Mouse (Mus musculus) adrenal gland, adult 8-10 months (tissue): ENCODE measurements around the gene Zfp146. TPM values are rescaled to one million over a fixed set of nuclear protein-coding genes. Genes with fewer than 3 reads are reported as not detected.
"Not testable (repeated sequence)": the region's sequence is repeated elsewhere in the genome, so short reads cannot be mapped to it uniquely, and the experiment has no call there.

Experiments used
- DNase-seq: peaks from one replicate; pipeline ENCODE4 v3.0.0; 2022
- total RNA-seq, 4 experiments: library from RNA; stranded (reverse); gene quantifications; 2 replicates each; pipeline ENCODE4 v1.2.4; 2022

Gene Zfp146
- total RNA-seq, 4 experiments from 2014 or later, result 46.0 to 55.4 (median 54.0) TPM

DNA sequence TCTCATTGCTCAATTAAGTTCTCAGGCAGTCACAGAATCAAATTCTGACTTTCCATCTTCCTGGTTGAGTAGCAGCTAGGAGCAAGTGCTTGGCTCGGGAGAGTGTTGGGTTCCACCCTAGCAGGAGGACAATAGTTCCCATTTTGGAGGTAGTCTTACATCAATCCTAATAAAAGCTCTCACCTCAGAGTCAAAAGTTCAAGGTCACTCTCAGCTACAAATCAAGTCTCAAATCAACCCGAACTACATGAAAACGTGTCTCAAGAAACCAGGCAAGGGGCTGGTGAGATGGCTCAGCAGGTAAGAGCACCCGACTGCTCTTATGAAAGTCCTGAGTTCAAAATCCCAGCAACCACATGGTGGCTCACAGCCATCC, 19.6 kb upstream of the Zfp146 start:
- DNase-seq, result no peak

- DNase-seq, result no peak
Measured at GRCm38 (mm10) chr7:30188344-30189115, 19.0 kb upstream of the Zfp146 start.

DNA sequence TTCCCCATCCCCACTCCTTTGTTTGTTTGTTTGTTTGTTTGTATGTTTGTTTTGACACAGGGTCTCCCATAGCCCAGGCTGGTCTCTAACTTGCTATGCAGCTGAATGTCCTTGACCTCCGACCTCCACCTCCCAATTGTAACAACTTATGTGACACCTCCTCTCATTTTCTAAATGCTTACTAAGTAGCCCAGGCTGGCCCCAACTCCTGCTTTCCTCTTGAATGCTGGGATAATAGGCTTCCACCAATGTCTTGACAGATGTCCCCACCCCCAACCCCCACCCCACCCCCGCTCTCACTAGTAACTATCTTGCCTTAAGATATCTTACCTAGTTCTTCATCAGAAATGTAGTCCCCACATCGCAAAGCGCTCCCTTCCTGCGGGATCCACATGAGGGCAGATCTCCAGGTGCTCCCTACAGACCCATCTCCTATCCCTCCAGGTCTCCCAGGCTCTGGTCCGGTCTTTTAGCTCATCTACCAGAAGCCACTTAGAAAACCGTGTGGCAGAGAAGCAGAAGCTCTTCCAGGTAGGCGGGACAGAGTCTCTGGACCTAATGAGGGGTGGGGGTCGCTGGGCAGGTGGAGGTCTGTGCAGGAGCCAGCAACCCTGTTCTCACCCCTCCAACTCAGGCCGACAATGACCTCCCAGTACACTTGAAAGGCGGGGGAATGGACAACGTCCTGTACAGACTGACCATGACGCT, 15.2 kb upstream of the Zfp146 start:
- DNase-seq, result no peak

DNA sequence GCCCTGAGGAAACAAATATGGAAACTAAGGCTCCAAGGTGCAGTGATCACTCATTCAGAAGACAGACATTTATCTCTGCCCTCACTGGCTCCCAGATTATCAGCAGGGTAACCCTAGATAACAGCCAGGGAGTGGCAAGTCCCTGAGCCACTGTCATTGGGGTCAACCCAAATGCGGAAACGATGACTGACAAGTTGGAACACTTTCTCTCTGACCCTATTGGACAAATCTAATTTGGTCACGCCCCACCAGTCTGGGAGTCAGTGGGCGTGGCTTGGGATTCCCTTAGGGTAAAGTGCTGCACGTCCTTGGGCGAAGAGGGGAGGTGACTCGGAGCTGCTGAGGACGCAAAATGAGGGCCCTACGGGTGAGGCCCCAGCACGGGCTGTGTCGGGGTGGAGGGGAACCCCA, 14.3 kb upstream of the Zfp146 start, which contains the start of gene Cox7a1:
Cox7a1 (plus strand) TSS at position 266 of the 411 bp plus-strand sequence.
- DNase-seq, result peak; percentile 93

GRCm38 (mm10) chr7:30183189-30183588, 13.6 kb upstream of the Zfp146 start:
- DNase-seq, result not testable (repeated sequence)

GRCm38 (mm10) chr7:30181929-30182328, 12.4 kb upstream of the Zfp146 start:
- not testable (repeated sequence) for DNase-seq

DNA sequence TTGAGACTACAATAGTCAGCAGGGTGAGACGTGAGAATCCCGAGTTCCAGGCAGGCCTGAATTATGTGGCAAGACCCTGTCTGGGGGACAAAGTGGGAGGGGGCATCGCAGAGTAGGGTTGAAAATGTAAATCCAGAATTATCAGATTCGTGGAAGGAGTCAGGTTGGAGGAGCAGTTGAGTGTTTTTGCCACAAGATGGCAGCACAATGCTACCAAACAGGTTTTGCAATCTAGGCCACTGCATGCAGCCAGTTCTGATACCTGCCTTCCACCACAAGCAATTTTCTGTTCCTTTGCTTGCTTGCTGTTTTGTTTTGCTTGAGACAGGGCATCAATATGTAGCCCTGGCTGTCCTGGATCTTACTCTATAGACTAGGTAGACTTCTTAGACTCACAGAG, 11.8 kb upstream of the Zfp146 start:
- peak; percentile 65 for DNase-seq

DNA sequence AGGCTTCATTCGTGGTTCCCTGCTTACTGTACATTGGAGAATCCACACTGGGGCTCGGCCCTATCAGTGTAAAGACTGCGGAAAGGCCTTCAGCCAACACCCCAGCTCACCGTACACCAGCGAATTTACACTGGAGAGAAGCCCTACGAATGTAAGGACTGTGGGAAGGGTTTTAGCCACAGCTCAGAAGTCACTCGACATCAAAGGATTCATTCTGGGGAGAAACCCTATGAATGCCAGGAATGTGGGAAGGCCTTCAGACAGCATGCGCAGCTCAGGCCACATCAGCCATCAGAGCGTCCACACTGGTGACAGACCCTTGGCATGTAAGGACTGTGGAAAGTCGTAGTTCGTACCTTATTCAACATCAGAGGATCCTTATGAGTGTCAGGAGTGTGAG, 8.7 kb upstream of the Zfp146 start:
- DNase-seq, result no peak

DNA sequence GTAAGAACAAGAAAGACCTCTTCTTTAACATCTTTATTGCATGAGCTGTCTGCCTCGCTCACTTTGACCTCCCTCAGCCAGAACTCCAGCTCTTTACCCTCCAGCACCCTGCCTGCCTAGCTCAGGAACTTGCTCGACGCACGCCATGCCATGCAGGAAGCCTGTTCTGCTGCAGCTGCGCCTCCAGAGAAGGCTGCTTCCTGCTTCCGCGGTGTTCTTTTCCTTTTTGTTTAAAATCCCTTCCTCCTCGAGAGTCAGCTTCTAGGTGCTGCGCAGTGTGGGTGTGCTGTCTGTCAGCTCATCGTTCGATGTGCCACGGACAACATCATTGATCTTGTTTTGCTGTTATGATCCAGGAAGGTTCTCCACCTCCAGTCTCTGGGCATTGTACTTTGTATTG, 6.9 kb upstream of the Zfp146 start:
- no peak for DNase-seq

DNA sequence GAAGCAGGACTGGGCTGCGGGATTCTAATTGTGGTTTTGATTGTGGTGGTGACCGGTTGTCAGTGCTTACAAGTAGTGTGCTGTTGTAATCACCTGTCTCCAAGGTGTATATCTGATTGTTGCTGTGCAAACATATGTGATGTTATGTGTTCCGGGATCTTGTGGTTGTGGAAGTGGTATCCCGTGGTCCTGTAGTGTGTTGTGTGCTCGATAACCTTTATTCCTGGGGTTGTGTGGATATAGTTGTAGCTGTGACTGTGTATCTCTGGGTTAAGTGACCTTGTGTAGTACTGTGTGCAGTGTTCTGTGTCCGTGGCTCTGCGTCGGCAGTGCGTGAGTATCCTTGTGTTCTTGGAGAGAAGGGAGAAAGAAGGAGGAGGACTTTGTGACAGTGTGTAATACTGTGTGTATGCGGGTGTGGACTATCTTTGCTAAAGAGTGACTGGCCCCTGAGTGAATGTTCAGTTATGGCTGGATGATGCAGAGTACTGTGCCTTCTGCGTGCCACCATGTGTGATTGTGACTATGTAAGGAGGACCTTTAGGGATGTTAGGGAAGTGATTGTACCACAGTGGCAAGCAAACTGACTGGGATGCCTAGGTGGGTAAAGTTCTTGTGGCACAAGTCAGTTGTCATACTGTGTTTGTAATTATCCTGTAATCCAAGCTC, 867 bp upstream of the Zfp146 start:
- DNase-seq, result no peak

DNA sequence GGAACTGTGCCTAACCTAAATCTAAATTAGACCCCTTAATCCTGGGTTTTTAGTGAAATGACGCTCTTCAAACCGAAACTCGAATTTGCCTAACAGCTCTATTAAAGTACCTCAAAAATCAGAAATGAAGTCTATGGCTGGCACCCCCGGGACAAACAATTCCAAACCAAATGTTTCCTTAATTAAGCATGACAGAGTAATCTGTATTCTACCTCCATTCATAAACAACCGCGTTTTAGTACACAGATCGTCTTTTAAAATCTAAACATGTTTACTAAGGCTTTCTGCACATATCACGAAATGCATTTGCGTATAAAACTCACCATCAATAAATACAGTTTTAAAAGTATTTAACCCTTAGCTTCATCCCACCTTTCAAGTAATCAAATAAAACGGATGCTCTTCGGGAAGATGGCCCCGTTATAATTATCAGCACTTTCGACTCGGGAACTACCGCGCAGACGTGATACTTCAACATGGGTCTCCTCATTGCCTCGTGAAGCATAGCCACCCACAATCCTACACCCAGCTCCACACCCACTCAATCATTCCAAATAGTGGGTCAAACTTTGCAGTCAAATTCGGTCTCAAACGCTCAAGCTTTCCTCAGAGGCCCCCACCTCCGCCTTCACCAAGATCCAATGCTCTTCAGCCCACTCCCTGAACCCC, 502 bp downstream of the Zfp146 start:
- DNase-seq, result peak; percentile 19

- no peak for DNase-seq
Measured at GRCm38 (mm10) chr7:30164745-30165144, 4.8 kb downstream of the Zfp146 start.

DNA sequence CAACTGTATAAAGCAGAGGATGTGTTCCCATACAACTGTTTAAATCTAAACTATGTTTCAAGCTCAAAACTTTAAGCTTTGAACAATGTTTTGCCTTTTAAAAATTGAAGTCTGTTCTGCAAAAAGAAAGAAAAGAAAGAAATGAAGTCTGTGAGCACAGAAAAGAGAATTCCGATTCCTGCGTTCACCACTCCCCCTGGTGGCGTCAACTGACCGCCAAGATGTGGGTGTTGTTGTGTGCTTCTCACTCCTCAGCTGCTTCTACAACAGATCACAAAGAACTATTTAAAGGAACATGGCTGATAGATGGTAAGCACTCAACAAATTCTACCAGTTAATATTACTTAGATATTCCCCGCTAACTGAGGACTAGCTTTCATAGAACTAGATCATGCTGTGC, 6.4 kb downstream of the Zfp146 start:
- DNase-seq, result no peak

- DNase-seq, result no peak
Measured at GRCm38 (mm10) chr7:30155507-30155906, 14.0 kb downstream of the Zfp146 start.

- DNase-seq, result no peak
Measured at GRCm38 (mm10) chr7:30154040-30154439, 15.5 kb downstream of the Zfp146 start.

- DNase-seq, result no peak
Measured at GRCm38 (mm10) chr7:30147011-30147410, 22.5 kb downstream of the Zfp146 start.

GRCm38 (mm10) chr7:30143555-30144209, 25.9 kb downstream of the Zfp146 start:
- no peak for DNase-seq

DNA sequence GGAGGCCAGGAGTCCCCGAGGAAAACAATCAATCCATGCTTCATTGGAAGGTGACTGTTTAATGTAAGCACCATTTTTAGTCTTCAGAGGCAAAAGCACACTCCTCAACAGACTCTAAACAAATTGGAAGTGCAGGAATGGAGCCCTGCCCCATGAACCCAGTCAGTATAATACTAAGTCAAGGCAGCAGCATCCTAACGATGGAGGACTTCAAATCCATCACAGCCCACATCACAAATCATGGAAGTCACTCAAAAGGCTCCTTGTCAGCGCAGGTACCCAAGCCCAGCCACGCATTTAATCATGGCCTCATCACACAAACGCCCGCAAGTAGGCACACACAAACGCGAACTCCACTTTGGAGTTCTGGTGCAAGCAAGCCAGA, 26.4 kb downstream of the Zfp146 start:
- no peak for DNase-seq

DNA sequence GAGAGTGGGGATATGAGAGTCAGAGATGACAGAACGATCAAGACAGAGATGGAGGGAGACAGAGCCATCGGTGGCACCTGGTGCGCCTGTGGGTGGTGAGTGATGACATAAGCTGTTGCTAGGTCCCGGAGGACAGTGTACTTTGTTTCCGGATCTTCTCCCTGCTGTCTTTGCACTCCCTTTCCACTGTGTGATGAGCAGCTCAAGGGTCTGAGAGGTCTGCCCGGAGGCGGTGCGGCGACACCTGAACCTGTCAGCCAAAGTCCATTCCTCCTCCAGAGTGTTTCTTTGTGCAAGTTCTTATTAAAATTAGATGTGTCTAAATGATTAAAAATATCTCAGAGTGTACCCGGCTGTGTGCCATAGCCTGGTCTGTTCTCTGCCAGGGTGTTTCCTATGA, 32.7 kb downstream of the Zfp146 start:
- DNase-seq, result no peak

DNA sequence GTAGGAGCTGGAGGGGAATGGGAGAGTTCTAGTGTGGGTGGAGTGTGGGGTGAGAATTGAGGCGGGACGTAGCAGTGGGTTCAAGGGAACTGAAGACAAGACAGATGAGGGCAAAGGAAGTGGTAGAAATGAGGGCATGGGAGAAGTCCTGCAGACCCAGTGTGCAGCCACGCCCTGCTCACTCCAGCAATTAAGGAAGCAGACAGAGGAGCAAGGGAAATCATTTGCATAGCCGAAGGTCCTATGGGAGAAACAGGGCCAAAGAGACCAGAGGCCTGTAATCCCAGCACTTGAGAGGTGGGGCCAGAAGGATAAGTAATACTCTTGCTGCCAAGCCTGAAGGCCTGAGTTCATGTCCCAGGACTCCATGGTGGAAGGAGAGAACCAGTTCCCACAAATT, 37.2 kb downstream of the Zfp146 start:
- no peak for DNase-seq

- no peak for DNase-seq
Measured at GRCm38 (mm10) chr7:30129900-30130299, 39.6 kb downstream of the Zfp146 start.

GRCm38 (mm10) chr7:30122188-30122530, 47.4 kb downstream of the Zfp146 start:
- no peak for DNase-seq
